Mouse (Mus musculus): Measurements from ENCODE around the gene Rnf168. TPM values are rescaled to one million over a fixed set of nuclear protein-coding genes. Genes with fewer than 3 reads are reported as not detected.
"Not testable (repeated sequence)": the region's sequence is repeated elsewhere in the genome, so short reads cannot be mapped to it uniquely, and the experiment has no call there.

The Rnf168 gene
- polyA plus RNA-seq, 1 experiment from 2014 or later: 23.3 TPM

DNA sequence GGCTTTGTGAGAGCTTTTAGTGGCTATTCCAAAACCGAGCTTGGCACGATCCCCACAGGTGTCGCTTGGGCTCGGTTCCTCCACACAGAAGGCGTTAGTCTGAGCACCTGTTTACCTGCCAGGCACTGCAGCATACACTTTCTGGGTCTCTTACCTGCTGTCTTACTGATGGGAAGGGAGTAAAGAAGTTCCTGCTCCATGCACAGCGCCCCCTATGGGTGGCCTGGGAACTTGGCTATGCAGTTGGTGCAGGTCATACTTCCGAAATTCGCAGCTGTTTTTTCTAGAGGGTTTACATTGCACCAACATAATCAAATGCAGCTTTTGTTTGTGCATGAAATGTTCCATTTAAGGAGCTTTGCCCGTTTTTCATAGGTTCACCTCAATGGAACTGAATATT lies 3.9 kb upstream of the Rnf168 start:
- Histone ChIP-seq H3K4me3 (ENCODE audit: low read length) (no peak overlapping the region), H3K36me3 (ENCODE audit: insufficient read depth, low read length) (no peaks in the 10 kb centered on the region), H3K27ac (ENCODE audit: low read length) (no peak overlapping the region), H3K4me2 (replicated peaks; ENCODE audit: low read depth, low read length) (no peak overlapping the region), H3K9ac (replicated peaks; ENCODE audit: low read length) (no peak overlapping the region), H3K4me1 (ENCODE audit: insufficient read depth, low read length) (peaks cover 7% of the 10 kb centered on the region; the same call in 1 of the 2 replicates), H3K27me3 (ENCODE audit: insufficient read depth, low read length) (no peaks in the 10 kb centered on the region), H3K9me3 (ENCODE audit: low read length) (no peaks in the 10 kb centered on the region)
- WGBS: 50% methylated on average over 9 of the region's 9 CpGs
- no peak for ATAC-seq (ENCODE audit: low FRiP score, low TSS enrichment)

- no peak overlapping the region for H3K4me2 ChIP-seq (replicated peaks; ENCODE audit: low read depth, low read length)
- ATAC-seq (ENCODE audit: low FRiP score, low TSS enrichment): no peak
- H3K9ac ChIP-seq (replicated peaks; ENCODE audit: low read length): no peak overlapping the region
- peaks cover under 1% of the 10 kb centered on the region; the same call in 1 of the 2 replicates for H3K9me3 ChIP-seq (ENCODE audit: low read length)
- H3K36me3 ChIP-seq (ENCODE audit: insufficient read depth, low read length): peaks cover 1% of the 10 kb centered on the region
- H3K4me3 ChIP-seq (ENCODE audit: low read length): no peak overlapping the region
- no peak overlapping the region for H3K27ac ChIP-seq (ENCODE audit: low read length)
- WGBS: 86% methylated on average over 6 of the region's 6 CpGs
- H3K4me1 ChIP-seq (ENCODE audit: insufficient read depth, low read length): peaks cover 17% of the 10 kb centered on the region; the same call in 1 of the 2 replicates
- H3K27me3 ChIP-seq (ENCODE audit: insufficient read depth, low read length): no peaks in the 10 kb centered on the region
These were observed 2.2 kb upstream of the Rnf168 start for GRCm38 (mm10) chr16:32275041-32275440.

- Histone ChIP-seq H3K4me2 (replicated peaks; ENCODE audit: low read depth, low read length) (no peak overlapping the region), H3K27me3 (ENCODE audit: insufficient read depth, low read length) (no peaks in the 10 kb centered on the region), H3K9me3 (ENCODE audit: low read length) (peaks cover 3% of the 10 kb centered on the region; the same call in 1 of the 2 replicates), H3K36me3 (ENCODE audit: insufficient read depth, low read length) (peaks cover 7% of the 10 kb centered on the region), H3K9ac (replicated peaks; ENCODE audit: low read length) (no peak overlapping the region), H3K4me3 (ENCODE audit: low read length) (no peak overlapping the region), H3K4me1 (ENCODE audit: insufficient read depth, low read length) (peaks cover 17% of the 10 kb centered on the region; the same call in 1 of the 2 replicates), H3K27ac (ENCODE audit: low read length) (no peak overlapping the region)
- WGBS: 74% methylated on average over 1 of the region's 1 CpGs
- ATAC-seq (ENCODE audit: low FRiP score, low TSS enrichment): no peak
These were observed 1.4 kb upstream of the Rnf168 start for GRCm38 (mm10) chr16:32275830-32276229.

DNA sequence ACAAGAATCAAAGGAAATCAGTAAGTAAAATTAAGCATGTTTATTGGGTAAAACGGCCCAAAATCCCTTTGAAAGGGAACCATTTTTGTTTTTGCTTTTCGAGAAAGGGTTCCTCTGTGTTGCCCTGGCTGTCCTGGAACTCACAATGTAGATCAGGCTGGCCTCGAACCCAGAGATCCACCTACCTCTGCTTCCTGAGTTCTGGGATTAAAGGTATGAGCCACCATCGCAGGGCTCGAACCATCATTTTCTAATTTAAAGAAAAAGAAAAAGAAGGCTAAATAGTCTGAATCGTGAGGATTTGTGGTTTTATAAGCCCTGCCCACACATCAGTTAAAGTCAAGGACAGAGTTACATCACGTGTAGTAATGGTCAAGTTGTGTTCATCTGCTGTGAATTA lies 1.1 kb downstream of the Rnf168 start:
- H3K27me3 ChIP-seq (ENCODE audit: insufficient read depth, low read length): no peaks in the 10 kb centered on the region
- H3K4me1 ChIP-seq (ENCODE audit: insufficient read depth, low read length): peaks cover 17% of the 10 kb centered on the region; the same call in 1 of the 2 replicates
- H3K4me3 ChIP-seq (ENCODE audit: low read length): peak overlapping the region; percentile 73
- peak overlapping the region; percentile 93 for H3K9ac ChIP-seq (replicated peaks; ENCODE audit: low read length)
- H3K9me3 ChIP-seq (ENCODE audit: low read length): peaks cover 6% of the 10 kb centered on the region; the same call in 1 of the 2 replicates
- H3K4me2 ChIP-seq (replicated peaks; ENCODE audit: low read depth, low read length): peak overlapping the region; percentile 63
- H3K36me3 ChIP-seq (ENCODE audit: insufficient read depth, low read length): peaks cover 20% of the 10 kb centered on the region
- WGBS: 47% methylated on average over 7 of the region's 7 CpGs
- H3K27ac ChIP-seq (ENCODE audit: low read length): peak overlapping the region; percentile 97
- no peak for ATAC-seq (ENCODE audit: low FRiP score, low TSS enrichment)

DNA sequence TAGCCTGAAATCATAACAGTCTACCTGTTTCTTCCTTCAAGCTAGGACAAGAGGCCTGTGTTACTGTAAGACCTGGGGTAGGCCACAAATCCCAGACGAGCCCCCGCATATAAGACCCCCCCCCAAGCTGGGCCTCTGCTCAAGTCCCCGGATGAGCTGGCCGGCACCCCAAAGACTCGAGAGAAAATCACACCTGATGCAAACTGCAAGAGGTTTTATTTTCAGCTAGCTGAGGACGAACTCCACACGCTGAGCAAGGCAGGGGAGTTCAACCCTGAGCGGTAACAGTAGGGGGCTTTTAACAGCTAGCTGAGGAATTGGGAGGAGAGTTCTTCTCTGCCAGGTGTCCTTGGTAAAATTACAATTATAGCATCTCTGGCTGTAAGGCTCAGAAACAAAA lies 3.0 kb downstream of the Rnf168 start:
- peaks cover 37% of the 10 kb centered on the region for H3K36me3 ChIP-seq (ENCODE audit: insufficient read depth, low read length)
- no peak overlapping the region for H3K9ac ChIP-seq (replicated peaks; ENCODE audit: low read length)
- H3K27me3 ChIP-seq (ENCODE audit: insufficient read depth, low read length): no peaks in the 10 kb centered on the region
- H3K9me3 ChIP-seq (ENCODE audit: low read length): peaks cover 6% of the 10 kb centered on the region; the same call in 1 of the 2 replicates
- no peak overlapping the region for H3K4me3 ChIP-seq (ENCODE audit: low read length)
- H3K27ac ChIP-seq (ENCODE audit: low read length): no peak overlapping the region
- 89% methylated on average over 8 of the region's 8 CpGs for WGBS
- no peak overlapping the region for H3K4me2 ChIP-seq (replicated peaks; ENCODE audit: low read depth, low read length)
- no peak for ATAC-seq (ENCODE audit: low FRiP score, low TSS enrichment)
- H3K4me1 ChIP-seq (ENCODE audit: insufficient read depth, low read length): peaks cover 17% of the 10 kb centered on the region; the same call in 1 of the 2 replicates

- H3K4me2 ChIP-seq (replicated peaks; ENCODE audit: low read depth, low read length): no peak overlapping the region
- H3K27ac ChIP-seq (ENCODE audit: low read length): no peak overlapping the region
- H3K4me1 ChIP-seq (ENCODE audit: insufficient read depth, low read length): peaks cover 11% of the 10 kb centered on the region; the same call in 1 of the 2 replicates
- no peak for ATAC-seq (ENCODE audit: low FRiP score, low TSS enrichment)
- H3K9ac ChIP-seq (replicated peaks; ENCODE audit: low read length): no peak overlapping the region
- H3K27me3 ChIP-seq (ENCODE audit: insufficient read depth, low read length): no peaks in the 10 kb centered on the region
- peaks cover 57% of the 10 kb centered on the region for H3K36me3 ChIP-seq (ENCODE audit: insufficient read depth, low read length)
- H3K4me3 ChIP-seq (ENCODE audit: low read length): no peak overlapping the region
- peaks cover 6% of the 10 kb centered on the region; the same call in 1 of the 2 replicates for H3K9me3 ChIP-seq (ENCODE audit: low read length)
These were observed 5.3 kb downstream of the Rnf168 start for GRCm38 (mm10) chr16:32282608-32283007.

- H3K27ac ChIP-seq (ENCODE audit: low read length): no peak overlapping the region
- no peak overlapping the region for H3K4me3 ChIP-seq (ENCODE audit: low read length)
- 100% methylated on average over 4 of the region's 4 CpGs for WGBS
- no peaks in the 10 kb centered on the region for H3K4me1 ChIP-seq (ENCODE audit: insufficient read depth, low read length)
- peaks cover 49% of the 10 kb centered on the region for H3K36me3 ChIP-seq (ENCODE audit: insufficient read depth, low read length)
- ATAC-seq (ENCODE audit: low FRiP score, low TSS enrichment): no peak
- H3K4me2 ChIP-seq (replicated peaks; ENCODE audit: low read depth, low read length): no peak overlapping the region
- no peaks in the 10 kb centered on the region for H3K27me3 ChIP-seq (ENCODE audit: insufficient read depth, low read length)
- H3K9me3 ChIP-seq (ENCODE audit: low read length): no peaks in the 10 kb centered on the region
- no peak overlapping the region for H3K9ac ChIP-seq (replicated peaks; ENCODE audit: low read length)
These were observed 14.6 kb downstream of the Rnf168 start for GRCm38 (mm10) chr16:32291821-32292220.

- H3K9me3 ChIP-seq (ENCODE audit: low read length); H3K9ac ChIP-seq (replicated peaks; ENCODE audit: low read length); H3K4me2 ChIP-seq (replicated peaks; ENCODE audit: low read depth, low read length); H3K27me3 ChIP-seq (ENCODE audit: insufficient read depth, low read length); H3K27ac ChIP-seq (ENCODE audit: low read length); ATAC-seq (ENCODE audit: low FRiP score, low TSS enrichment); H3K4me1 ChIP-seq (ENCODE audit: insufficient read depth, low read length); H3K4me3 ChIP-seq (ENCODE audit: low read length): not testable (repeated sequence)
- 96% methylated on average over 4 of the region's 4 CpGs for WGBS
- H3K36me3 ChIP-seq (ENCODE audit: insufficient read depth, low read length): peaks cover 34% of the 10 kb centered on the region
These were observed 22.4 kb downstream of the Rnf168 start for GRCm38 (mm10) chr16:32299617-32300016.

DNA sequence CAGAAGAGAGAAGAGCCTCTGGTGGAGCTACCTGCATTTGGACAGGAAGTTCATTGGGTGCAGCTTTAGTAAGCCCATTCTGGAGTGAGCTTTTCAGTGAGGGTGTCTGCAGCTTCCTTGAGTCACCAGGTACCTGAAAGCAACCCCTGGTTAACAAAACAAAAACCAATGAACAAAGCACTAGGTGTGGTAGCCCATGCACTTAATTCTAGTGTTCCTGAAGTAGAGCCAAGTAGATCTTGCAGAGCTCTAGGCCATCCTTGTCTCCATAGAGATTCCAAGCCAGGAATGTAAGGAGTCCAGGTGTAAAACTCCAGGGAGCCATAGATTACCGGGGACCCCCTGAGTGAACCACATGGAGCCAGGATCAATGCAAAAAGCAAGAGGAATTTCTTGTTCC lies 25.8 kb downstream of the Rnf168 start:
- Histone ChIP-seq H3K4me3 (ENCODE audit: low read length) (no peak overlapping the region), H3K4me1 (ENCODE audit: insufficient read depth, low read length) (no peaks in the 10 kb centered on the region), H3K36me3 (ENCODE audit: insufficient read depth, low read length) (peaks cover 17% of the 10 kb centered on the region), H3K27me3 (ENCODE audit: insufficient read depth, low read length) (no peaks in the 10 kb centered on the region), H3K9ac (replicated peaks; ENCODE audit: low read length) (no peak overlapping the region), H3K27ac (ENCODE audit: low read length) (no peak overlapping the region), H3K9me3 (ENCODE audit: low read length) (no peaks in the 10 kb centered on the region), H3K4me2 (replicated peaks; ENCODE audit: low read depth, low read length) (no peak overlapping the region)
- no peak for ATAC-seq (ENCODE audit: low FRiP score, low TSS enrichment)
- 50% methylated on average over 1 of the region's 1 CpGs for WGBS

GRCm38 (mm10) chr16:32303886-32304285 lies 26.6 kb downstream of the Rnf168 start:
- Histone ChIP-seq H3K27me3 (ENCODE audit: insufficient read depth, low read length) (no peaks in the 10 kb centered on the region), H3K27ac (ENCODE audit: low read length) (no peak overlapping the region), H3K9ac (replicated peaks; ENCODE audit: low read length) (no peak overlapping the region), H3K36me3 (ENCODE audit: insufficient read depth, low read length) (peaks cover 10% of the 10 kb centered on the region), H3K9me3 (ENCODE audit: low read length) (no peaks in the 10 kb centered on the region), H3K4me3 (ENCODE audit: low read length) (no peak overlapping the region), H3K4me1 (ENCODE audit: insufficient read depth, low read length) (no peaks in the 10 kb centered on the region), H3K4me2 (replicated peaks; ENCODE audit: low read depth, low read length) (no peak overlapping the region)
- WGBS: 96% methylated on average over 7 of the region's 7 CpGs
- no peak for ATAC-seq (ENCODE audit: low FRiP score, low TSS enrichment)

Measured in kidney, embryonic 16.5 days (tissue).